Mouse (Mus musculus) lung, postnatal 10 days (tissue): ENCODE results near the gene Klhl33.
"Not testable (repeated sequence)": the region's sequence is repeated elsewhere in the genome, so short reads cannot be mapped to it uniquely, and the experiment has no call there.

Experiments
- DNase-seq: peaks from one replicate; pipeline ENCODE4 v3.0.0; 2021

Klhl33 gene

DNA sequence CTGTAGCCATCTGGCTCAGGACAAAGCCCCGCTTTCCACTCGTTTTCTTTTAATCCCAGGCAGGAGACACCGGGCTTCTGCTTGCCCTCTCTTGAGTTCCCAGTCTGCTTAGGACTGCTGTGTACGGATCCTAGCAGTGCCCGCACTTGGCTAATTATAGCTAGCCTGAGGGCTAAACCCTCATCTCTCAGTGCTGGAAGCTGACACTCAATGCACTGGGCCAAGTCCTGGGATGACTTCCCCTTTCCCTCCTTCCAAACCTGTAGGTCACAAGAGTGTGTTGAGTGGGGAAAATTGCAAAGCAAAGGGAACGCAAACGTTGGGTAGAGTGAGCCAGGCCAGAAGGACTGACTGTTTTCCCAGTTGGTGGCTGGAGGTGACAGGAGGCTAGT, at the start of gene Klhl33:
TSS of gene Klhl33 (minus strand) at position 134 of the 392 bp plus-strand sequence.
- DNase-seq, result peak; percentile 11

DNA sequence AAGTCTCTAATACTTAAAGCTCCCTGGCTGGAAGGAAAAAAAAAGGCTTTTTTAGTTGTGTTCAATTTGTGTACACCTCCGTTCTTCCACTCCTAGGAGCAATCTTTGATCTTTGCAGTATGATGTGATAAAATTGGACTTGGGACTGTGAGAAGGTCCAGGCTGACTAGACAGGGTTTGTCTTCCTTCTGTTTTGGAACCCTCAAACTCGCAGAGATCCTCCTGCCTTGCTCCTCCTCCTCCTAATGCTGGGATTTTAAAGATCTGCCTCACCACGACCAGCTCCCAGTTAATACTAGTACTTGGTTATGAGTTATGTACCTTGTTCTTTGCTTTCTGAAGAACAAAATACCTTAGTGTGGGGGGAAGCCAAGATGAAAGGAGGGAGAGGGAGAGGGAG, 48.2 kb upstream of the Klhl33 start:
- not testable (repeated sequence) for DNase-seq

- DNase-seq, result not testable (repeated sequence)
Measured at GRCm38 (mm10) chr14:50945081-50945480, 47.8 kb upstream of the Klhl33 start.

GRCm38 (mm10) chr14:50944668-50945033, 47.3 kb upstream of the Klhl33 start:
- DNase-seq, result not testable (repeated sequence)

- peak; percentile 97 for DNase-seq
Measured at GRCm38 (mm10) chr14:50943932-50944667, 46.8 kb upstream of the Klhl33 start, which contains the start of gene Gm49342. Gene Gm49342 (plus strand): TSS chr14:50944517.

- no peak for DNase-seq
Measured at GRCm38 (mm10) chr14:50938940-50939339, 41.6 kb upstream of the Klhl33 start.

DNA sequence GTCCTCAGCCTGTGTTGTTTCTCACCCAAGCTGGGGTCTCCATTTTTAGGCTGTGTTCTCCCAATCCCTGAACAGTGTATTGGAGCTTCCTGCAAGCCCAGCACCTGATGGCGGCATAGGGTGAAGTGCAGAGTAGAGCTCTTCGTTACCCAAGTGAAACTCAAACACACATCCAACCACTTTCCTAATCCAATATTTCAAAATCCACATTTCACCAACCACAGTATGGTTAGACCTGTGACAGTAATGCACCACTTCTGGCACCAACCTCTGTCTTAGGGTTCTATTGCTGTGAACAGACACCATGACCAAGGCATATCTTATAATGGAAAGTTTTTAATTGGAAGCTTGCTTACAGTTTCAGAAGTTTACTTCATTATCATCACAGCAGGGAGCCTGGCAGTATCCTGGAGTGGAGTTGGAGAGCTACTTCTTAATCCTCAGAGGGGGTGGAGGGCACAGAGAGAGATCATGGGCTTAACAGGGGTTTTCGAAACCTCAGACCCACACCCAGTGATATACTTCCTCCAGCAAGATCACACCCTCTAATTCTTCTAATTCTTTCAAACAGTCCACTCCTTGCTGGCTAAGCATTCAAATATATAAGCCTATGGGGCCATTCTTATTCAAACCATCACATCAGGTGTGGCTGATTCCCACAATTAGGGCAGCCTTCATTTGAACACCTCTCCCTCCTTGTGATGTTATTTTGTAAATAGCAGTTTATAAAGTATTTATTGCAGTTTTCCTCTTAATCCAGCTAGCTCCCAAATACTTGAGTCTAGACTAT, 41.0 kb upstream of the Klhl33 start:
- DNase-seq, result no peak

- DNase-seq, result no peak
Measured at GRCm38 (mm10) chr14:50936649-50937048, 39.3 kb upstream of the Klhl33 start.

DNA sequence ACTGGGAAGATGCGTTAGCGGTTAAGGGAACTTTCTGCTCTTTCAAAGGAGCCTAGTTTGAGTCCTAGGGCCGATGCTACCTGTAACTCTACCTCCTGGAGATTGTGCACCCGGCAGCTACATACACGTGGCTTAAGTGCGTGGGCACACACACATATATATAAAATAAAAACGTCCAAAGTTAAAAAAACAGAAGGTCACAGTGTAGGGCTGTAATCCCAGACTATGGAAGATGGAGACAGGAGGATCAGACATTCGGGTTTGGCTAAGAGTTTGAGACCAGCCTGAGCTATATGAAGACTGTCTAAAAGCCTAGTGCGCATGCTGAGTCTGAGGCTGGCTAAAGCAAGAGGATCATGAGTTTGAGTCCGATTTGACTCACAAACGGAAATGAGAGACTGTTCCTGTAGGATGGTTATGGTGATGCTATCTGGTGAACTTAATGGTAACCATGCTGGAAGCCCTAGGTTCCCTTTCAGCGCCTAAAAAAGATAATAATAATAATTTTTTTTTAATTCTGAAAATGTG, 34.2 kb upstream of the Klhl33 start:
- DNase-seq, result no peak

DNA sequence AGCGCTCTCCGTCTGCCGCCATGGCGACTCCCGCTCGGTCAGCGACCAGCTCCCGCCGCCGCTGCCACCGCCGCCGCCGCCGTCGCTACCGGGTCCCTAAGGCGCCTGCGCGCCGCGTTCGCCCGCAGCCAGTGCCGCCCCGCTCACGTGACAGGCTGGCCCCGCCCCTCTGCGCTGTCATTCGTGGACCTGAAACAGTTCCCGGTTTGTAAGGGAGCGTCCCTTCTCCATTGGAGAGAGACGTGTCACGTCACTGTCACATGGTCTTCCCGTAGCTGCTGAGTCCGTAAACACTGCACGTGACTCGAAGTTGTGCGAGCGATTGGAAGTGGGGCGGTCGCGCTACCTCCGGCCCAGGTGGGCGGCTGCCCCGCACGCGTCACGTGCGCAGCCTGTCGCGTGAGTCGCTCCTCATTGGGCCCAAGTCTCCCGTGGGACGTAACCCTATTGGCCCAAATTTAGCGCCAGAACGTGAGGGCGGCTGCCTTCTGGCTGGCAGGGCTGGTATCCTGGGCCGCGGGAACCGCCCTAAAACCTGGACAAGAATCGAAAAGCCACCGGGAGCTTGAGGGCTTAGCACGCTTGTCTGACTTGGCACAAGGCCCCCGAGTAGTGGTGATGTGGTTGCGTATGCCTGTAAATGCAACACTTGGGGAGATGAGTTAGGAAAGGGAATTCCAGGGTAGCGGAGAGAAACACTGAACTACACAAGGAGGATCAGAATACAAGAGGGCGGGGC, 33.6 kb upstream of the Klhl33 start, which contains the start of the genes Pip4p1 and Pnp:
TSS of gene Pip4p1 (minus strand) at position 103 of the 739 bp plus-strand sequence.
TSS of gene Pnp (plus strand) at position 329 of the 739 bp plus-strand sequence.
- DNase-seq, result peak; percentile 100

DNA sequence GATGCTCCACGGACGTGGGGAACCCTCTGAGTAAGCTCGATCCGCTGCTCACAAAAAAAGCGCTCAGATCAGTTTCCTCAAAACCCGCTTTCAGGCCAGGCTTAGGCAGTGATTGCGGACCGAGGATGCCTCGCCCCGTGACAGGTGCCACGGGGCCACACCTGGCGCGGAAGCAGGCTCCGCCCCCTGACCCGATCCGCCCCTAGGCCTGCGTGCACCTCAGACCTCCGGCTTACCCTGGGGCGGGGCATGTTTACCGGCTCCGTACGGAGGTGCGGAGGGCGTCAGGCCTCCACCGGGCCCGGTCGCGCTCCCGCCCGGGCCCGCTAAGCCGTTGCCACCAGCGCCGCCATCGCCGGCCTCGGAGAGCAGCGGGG, 33.1 kb upstream of the Klhl33 start:
- DNase-seq, result peak; percentile 71

DNA sequence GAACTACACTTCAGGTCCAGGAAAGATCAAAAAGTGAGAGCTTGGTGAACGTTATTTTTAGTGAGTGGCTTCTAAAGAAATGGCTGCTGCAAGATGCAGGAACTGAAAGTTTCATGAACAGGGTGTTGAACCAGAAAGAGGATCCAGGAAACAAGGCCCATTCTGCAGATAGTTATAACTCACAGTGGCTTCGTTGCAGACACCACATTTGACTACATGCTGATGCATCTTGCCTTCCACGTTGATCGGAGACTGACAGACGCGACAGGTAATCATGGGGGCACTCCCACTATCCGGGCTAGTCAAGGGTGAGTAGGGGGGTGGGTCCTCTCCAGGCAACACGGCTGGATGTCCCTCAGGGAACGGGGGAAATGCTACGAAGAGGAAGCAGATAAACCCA, 32.6 kb upstream of the Klhl33 start:
- DNase-seq, result no peak

DNA sequence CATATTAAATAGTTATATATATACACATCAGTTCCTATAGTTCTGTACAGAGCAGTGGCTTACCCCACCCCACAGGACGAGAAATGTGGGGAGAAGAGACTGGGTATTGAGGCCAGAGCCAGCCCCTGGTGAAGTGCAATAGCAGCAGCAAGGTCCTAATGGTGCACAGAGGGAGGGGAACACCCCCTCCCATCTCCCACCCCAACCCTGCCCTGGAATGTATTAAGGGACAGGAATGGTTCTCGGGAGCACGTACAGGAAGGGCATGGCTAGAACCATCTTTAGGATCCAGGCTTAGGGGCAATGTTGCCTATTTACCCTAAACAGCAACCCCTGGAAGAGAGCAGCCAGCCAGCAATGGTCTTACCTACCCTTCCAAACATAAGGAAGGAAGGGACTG, 30.1 kb upstream of the Klhl33 start:
- no peak for DNase-seq

DNA sequence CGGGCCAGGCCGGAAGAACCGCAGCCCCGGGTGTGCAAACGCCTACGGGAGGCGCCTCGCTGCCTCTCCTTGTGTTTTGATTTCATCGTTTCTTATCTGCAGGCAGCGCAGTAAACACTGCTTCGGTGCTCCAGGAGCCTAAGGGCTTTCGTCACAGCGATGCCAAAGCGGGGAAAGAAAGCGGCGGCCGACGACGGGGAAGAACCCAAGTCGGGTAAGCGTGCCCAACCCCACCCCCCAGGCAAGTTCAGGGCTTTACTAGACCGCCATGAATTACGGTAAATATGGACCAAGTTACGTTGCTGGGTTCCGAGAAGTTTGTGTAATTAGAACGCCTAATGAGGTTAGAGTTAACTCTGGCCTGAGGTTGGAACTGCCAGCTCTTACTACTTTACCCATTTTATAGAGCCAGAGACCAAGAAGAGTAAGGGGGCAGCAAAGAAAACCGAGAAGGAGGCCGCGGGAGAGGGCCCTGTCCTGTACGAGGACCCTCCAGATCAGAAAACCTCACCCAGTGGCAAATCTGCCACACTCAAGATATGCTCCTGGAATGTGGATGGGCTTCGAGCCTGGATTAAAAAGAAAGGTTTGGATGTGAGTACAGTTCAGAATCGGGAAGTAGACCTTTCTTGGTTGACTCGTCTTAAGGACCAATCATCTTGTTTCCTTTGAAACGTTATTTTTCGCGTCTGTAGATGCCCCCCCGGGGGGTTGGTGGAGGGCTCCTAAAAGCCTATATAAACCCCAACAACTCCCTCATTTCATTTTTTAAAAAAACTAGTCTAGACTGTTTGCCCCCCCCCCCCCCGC, 28.0 kb upstream of the Klhl33 start:
- DNase-seq, result no peak

DNA sequence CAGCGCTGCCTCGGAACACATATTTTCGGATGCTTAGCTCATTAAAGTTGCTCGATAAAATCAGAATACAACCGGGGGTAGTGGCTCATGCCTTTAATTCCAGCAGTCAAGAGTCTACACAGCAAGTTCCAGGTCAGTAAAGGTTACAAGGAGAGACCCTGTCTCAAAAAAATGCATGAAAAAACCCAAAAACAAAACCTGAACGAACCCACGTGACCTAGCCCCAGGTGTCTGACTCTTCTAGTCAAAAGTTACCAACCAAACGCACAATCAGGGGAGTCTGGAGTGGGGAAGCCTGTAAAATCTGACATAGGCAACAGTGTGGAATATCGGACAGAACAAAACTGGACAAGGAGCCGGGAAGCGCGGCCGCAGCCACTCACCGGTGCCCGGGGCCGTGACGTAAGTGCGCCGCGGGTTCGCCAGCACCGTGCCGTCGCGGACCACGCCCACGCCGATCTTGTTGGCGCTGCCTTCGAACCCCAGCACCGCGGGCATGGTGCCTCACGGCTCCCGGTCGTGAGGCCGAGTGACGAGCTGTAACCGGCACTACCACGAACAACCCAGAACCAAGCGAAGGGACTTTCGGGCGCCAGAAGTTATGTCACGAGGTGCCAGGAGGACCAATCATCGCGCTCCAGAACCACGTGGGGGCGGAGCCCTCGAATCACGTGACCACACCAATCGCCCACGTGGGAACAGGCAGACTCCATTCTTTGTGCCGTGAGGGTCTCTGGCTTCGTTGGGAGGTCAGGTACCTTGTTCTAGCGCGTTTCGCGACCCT, 27.2 kb upstream of the Klhl33 start, which contains the start of the genes Osgep and Apex1:
TSS of gene Osgep (minus strand) at position 613 of the 784 bp plus-strand sequence.
TSS of gene Apex1 (plus strand) at position 688 of the 784 bp plus-strand sequence.
- peak; percentile 99 for DNase-seq

DNA sequence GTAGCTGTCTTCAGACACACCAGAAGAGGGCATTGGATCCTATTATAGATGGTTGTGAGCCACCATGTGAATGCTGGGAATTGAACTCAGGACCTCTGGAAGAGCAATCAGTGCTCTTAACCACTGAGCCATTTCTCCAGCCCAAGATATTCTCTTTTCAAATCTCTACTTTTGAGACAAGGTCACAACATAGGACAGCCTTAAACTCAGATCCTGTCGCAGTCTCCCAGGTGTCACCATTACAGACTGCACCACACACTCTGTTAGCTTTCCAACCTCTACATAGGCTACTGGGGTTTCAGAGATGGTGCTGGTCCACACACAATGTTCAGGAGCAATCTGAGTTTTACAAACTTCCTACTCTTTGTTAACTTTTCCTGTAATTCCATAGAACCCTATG, 26.1 kb upstream of the Klhl33 start:
- not testable (repeated sequence) for DNase-seq

- DNase-seq, result no peak
Measured at GRCm38 (mm10) chr14:50911356-50911755, 14.0 kb upstream of the Klhl33 start.

- DNase-seq, result no peak
Measured at GRCm38 (mm10) chr14:50908126-50908525, 10.8 kb upstream of the Klhl33 start.

GRCm38 (mm10) chr14:50905327-50905726, 8.0 kb upstream of the Klhl33 start:
- not testable (repeated sequence) for DNase-seq

DNA sequence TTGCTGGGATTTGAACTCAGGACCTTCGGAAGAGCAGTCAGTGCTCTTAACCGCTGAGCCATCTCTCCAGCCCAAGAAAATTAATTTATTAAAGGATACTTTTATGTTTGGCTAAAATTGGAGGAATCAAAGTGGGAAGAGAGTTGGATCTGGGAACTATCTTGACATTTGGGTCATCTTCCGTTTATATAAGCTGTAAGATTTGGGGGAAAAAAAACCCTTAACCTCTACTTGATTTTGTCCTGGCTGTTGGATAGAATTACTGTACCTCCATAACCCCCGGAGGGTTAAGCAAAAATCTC, 7.5 kb upstream of the Klhl33 start:
- DNase-seq, result no peak
